ENCODE assay signal across 14 mouse cellular contexts in the genomic region with DNA sequence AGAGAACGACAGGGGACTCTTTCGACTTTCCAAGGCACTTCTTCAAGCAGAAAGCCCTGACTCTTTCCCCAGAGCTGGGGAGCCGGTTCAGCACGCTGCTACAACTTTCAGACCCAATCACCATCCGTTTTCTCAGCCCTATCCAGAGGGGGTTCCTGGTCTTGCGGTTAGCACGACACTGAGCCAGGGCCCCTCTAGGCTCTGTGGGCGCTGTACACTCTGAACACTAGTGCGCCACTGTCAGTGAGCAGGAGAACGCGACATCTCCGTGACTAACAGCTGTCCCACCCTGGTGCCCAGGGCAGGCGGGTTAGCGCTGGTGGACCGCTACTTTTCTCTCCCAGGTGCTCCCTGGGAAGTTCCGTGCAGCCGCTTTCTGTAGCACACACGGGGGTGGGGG. TPM values are rescaled to one million over a fixed set of nuclear protein-coding genes. Genes with fewer than 3 reads are reported as not detected.
DNase-seq lines count a peak whose midpoint lies in the region; ATAC-seq lines count a peak whose summit lies in the region.
"Had no signal": no experiment of that assay in that cellular context is flagged by ENCODE, and none has a peak within 500 bp of the region (broad histone marks: within the 10 kb centered on the region; RNA-seq: fewer than 3 reads in every experiment).

No protein-coding gene starts in this region.

- peak overlapping the region; percentile 39; the same call in 1 of the 2 replicates for H3K4me2 ChIP-seq in embryonic facial prominence, embryonic 14.5 days (ENCODE audit: low read depth, low read length)
- H3K4me2 ChIP-seq in midbrain, embryonic 14.5 days (ENCODE audit: low read length), result no peak overlapping the region
- H3K4me2 ChIP-seq: liver, embryonic 15.5 days had no signal

- no peaks in the 10 kb centered on the region for H3K9me3 ChIP-seq in heart, embryonic 10.5 days
- peaks cover 5% of the 10 kb centered on the region for H3K9me3 ChIP-seq in megakaryocyte, embryonic 14.5 days
- H3K9me3 ChIP-seq in embryonic facial prominence, embryonic 14.5 days (ENCODE audit: control insufficient read depth, low read length), result no peaks in the 10 kb centered on the region
- H3K9me3 ChIP-seq in midbrain, embryonic 14.5 days (ENCODE audit: control insufficient read depth, low read length), result no peaks in the 10 kb centered on the region
- H3K9me3 ChIP-seq: liver, embryonic 15.5 days had no signal

- intact Hi-C loops in heart, postnatal 36 days (cut with DNase I), result no loop called here

- no peak for ATAC-seq in megakaryocyte, adult 5-6 weeks (ENCODE audit: poor library complexity, severe bottlenecking)
- ATAC-seq in embryonic facial prominence, embryonic 14.5 days (ENCODE audit: low read depth), result 0 out of 2 replicates have a peak, but pooled peaks have one; percentile 38
- no peak; the same call in 1 of the 2 replicates for ATAC-seq in midbrain, embryonic 14.5 days (ENCODE audit: low FRiP score, low TSS enrichment)

- H3K27me3 ChIP-seq in heart, embryonic 10.5 days (ENCODE audit: insufficient read depth, poor library complexity, severe bottlenecking), result peaks cover 78% of the 10 kb centered on the region
- peaks cover 81% of the 10 kb centered on the region for H3K27me3 ChIP-seq in megakaryocyte, embryonic 14.5 days (replicated peaks)
- H3K27me3 ChIP-seq in embryonic facial prominence, embryonic 14.5 days (replicated peaks; ENCODE audit: control insufficient read depth, insufficient read depth, low read length), result peaks cover 57% of the 10 kb centered on the region
- peaks cover 59% of the 10 kb centered on the region for H3K27me3 ChIP-seq in midbrain, embryonic 14.5 days (ENCODE audit: control insufficient read depth, insufficient read depth, low read length)

- peak overlapping the region; percentile 36 for H3K4me3 ChIP-seq in heart, embryonic 10.5 days
- H3K4me3 ChIP-seq in megakaryocyte, embryonic 14.5 days (replicated peaks), result peak overlapping the region; percentile 81
- H3K4me3 ChIP-seq in embryonic facial prominence, embryonic 14.5 days (ENCODE audit: low read depth, low read length), result peak overlapping the region; percentile 11; the same call in 1 of the 2 replicates
- H3K4me3 ChIP-seq in midbrain, embryonic 14.5 days (replicated peaks; ENCODE audit: low read depth, low read length), result no peak overlapping the region
- H3K4me3 ChIP-seq: liver, embryonic 15.5 days had no signal

- WGBS in heart, embryonic 10.5 days, result under 1% methylated on average over 17 of the region's 18 CpGs
- WGBS in embryonic facial prominence, embryonic 14.5 days, result 4% methylated on average over 16 of the region's 18 CpGs
- WGBS in midbrain, embryonic 14.5 days, result 2% methylated on average over 18 of the region's 18 CpGs

- H3K9ac ChIP-seq in embryonic facial prominence, embryonic 14.5 days (ENCODE audit: low read depth, low read length), result no peak overlapping the region
- no peak overlapping the region for H3K9ac ChIP-seq in midbrain, embryonic 14.5 days (replicated peaks; ENCODE audit: low read length)
- H3K9ac ChIP-seq: liver, embryonic 15.5 days had no signal

- H3K4me1 ChIP-seq in heart, embryonic 10.5 days, result peaks cover 16% of the 10 kb centered on the region
- H3K4me1 ChIP-seq in megakaryocyte, embryonic 14.5 days, result peaks cover 13% of the 10 kb centered on the region
- peaks cover 2% of the 10 kb centered on the region for H3K4me1 ChIP-seq in embryonic facial prominence, embryonic 14.5 days (ENCODE audit: control insufficient read depth, insufficient read depth, low read length)
- 0 out of 2 replicates have a peak, but pooled peaks cover 3% of the 10 kb centered on the region for H3K4me1 ChIP-seq in midbrain, embryonic 14.5 days (ENCODE audit: control insufficient read depth, insufficient read depth, low read length)

- no peaks in the 10 kb centered on the region for H3K36me3 ChIP-seq in heart, embryonic 10.5 days
- H3K36me3 ChIP-seq in megakaryocyte, embryonic 14.5 days (replicated peaks; ENCODE audit: low read length), result no peaks in the 10 kb centered on the region
- no peaks in the 10 kb centered on the region for H3K36me3 ChIP-seq in embryonic facial prominence, embryonic 14.5 days (ENCODE audit: control insufficient read depth, insufficient read depth, low read length)
- no peaks in the 10 kb centered on the region for H3K36me3 ChIP-seq in midbrain, embryonic 14.5 days (ENCODE audit: control insufficient read depth, insufficient read depth, low read length)
- H3K36me3 ChIP-seq: liver, embryonic 15.5 days had no signal

- no peak overlapping the region for H3K27ac ChIP-seq in heart, embryonic 10.5 days
- H3K27ac ChIP-seq in embryonic facial prominence, embryonic 14.5 days (replicated peaks; ENCODE audit: low read depth, low read length), result no peak overlapping the region
- no peak overlapping the region for H3K27ac ChIP-seq in midbrain, embryonic 14.5 days (replicated peaks; ENCODE audit: low read depth, low read length)
- H3K27ac ChIP-seq: kidney, postnatal 0 days; liver, embryonic 15.5 days had no signal

- no peak for DNase-seq in heart, embryonic 10.5 days (ENCODE audit: low spot score)
- no peak for DNase-seq in heart, postnatal 36 days
- no peak for DNase-seq in embryonic facial prominence, embryonic 14.5 days (ENCODE audit: low spot score)
- DNase-seq in midbrain, embryonic 14.5 days, result peak; percentile 9
- DNase-seq in frontal cortex, postnatal 36 days (ENCODE audit: low spot score in 2 of 2), result no peak
- DNase-seq in natural killer cell, adult 2 months (ENCODE audit: low spot score in 2 of 2), result no peak
- DNase-seq: cerebellum, adult 18-20 months; layer of hippocampus, postnatal 36 days had no signal

RNA-seq across cellular contexts. Expression of gene Dlx2, which starts 5.2 kb away (rescaled TPM):
- 3.0 and 3.9 TPM in 2 replicates for polyA plus RNA-seq in heart, embryonic 10.5 days (2016; fragmentation: Nextera tagmentation; extraction: Ambion mirVana)
- total RNA-seq in heart, postnatal 36 days (2021), result not detected
- not detected in 2 replicates for polyA plus RNA-seq in megakaryocyte, embryonic 14.5 days (2012; ENCODE audit: insufficient read depth, low replicate concordance)
- not detected in 2 replicates for total RNA-seq in megakaryocyte, adult 5-6 weeks (2015)
- not detected in 2 replicates for total RNA-seq in megakaryocyte, adult 5-6 weeks (2017)
- 5.5 and 5.7 TPM in 2 replicates for polyA plus RNA-seq in embryonic facial prominence, embryonic 14.5 days (2014; fragmentation: Nextera tagmentation; extraction: Ambion mirVana)
- polyA plus RNA-seq in midbrain, embryonic 14.5 days (2014; fragmentation: Nextera tagmentation; extraction: Ambion mirVana), result 0.41 and 0.67 TPM in 2 replicates
- total RNA-seq: heart, adult 8-10 months had no signal
- polyA plus RNA-seq: kidney, postnatal 0 days; urinary bladder, adult 2 months had no signal

RNA-seq across cellular contexts. Expression of gene Dlx1, which starts 23.8 kb away (rescaled TPM):
- 3.5 and 4.3 TPM in 2 replicates for polyA plus RNA-seq in heart, embryonic 10.5 days (2016; fragmentation: Nextera tagmentation; extraction: Ambion mirVana)
- under 1 TPM; 0.28 to 0.35 TPM for total RNA-seq in heart, postnatal 36 days (2021)
- polyA plus RNA-seq in megakaryocyte, embryonic 14.5 days (2012; ENCODE audit: insufficient read depth, low replicate concordance), result 0.31 TPM in 1 of 2 replicates, not detected in the other
- not detected in 2 replicates for total RNA-seq in megakaryocyte, adult 5-6 weeks (2015)
- total RNA-seq in megakaryocyte, adult 5-6 weeks (2017), result not detected in 2 replicates
- 13.1 and 15.2 TPM in 2 replicates for polyA plus RNA-seq in embryonic facial prominence, embryonic 14.5 days (2014; fragmentation: Nextera tagmentation; extraction: Ambion mirVana)
- 0.61 and 0.72 TPM in 2 replicates for polyA plus RNA-seq in midbrain, embryonic 14.5 days (2014; fragmentation: Nextera tagmentation; extraction: Ambion mirVana)
- polyA plus RNA-seq: kidney, postnatal 0 days had no signal
